Mouse (Mus musculus) stomach, embryonic 16.5 days (tissue): ENCODE measurements around the gene Uba2. TPM values are rescaled to one million over a fixed set of nuclear protein-coding genes. Genes with fewer than 3 reads are reported as not detected.

Source experiments
- ATAC-seq: fragments of 200-750 bp; cut with Nextera tagmentation; 2 replicates; pipeline ENCODE4 v1.8.0; 2017; ENCODE audit warnings: moderate number of reproducible peaks, moderate TSS enrichment; ENCODE audit not compliant: insufficient read depth, low FRiP score
- H3K27ac ChIP-seq: fragments of 300-500 bp; sonication (generic); 2 replicates; pipeline ENCODE4 v1.5.1; 2014; ENCODE audit warnings: low read length
- H3K27me3 ChIP-seq: fragments of 300-500 bp; sonication (generic); 2 replicates; pipeline ENCODE4 v1.6.1; 2014; ENCODE audit warnings: low read length, control low read depth, mixed read lengths; ENCODE audit not compliant: control insufficient read depth, insufficient read depth
- H3K36me3 ChIP-seq: fragments of 300-500 bp; sonication (generic); 2 replicates; pipeline ENCODE4 v1.6.1; 2014; ENCODE audit warnings: low read length; ENCODE audit not compliant: control insufficient read depth, insufficient read depth
- H3K4me1 ChIP-seq: fragments of 300-500 bp; sonication (generic); 2 replicates; pipeline ENCODE4 v1.6.1; 2014; ENCODE audit warnings: low read length, control low read depth, mixed read lengths; ENCODE audit not compliant: control insufficient read depth, insufficient read depth
- H3K4me2 ChIP-seq: fragments of 300-500 bp; sonication (generic); 2 replicates; pipeline ENCODE4 v1.6.1; 2014; ENCODE audit warnings: low read depth, low read length, mixed read lengths
- H3K4me3 ChIP-seq: fragments of 300-500 bp; sonication (generic); replicated peaks from 2 replicates; pipeline ENCODE4 v1.5.1; 2014; ENCODE audit warnings: mild to moderate bottlenecking, low read length
- H3K9ac ChIP-seq: fragments of 300-500 bp; sonication (generic); 2 replicates; pipeline ENCODE4 v1.6.1; 2014; ENCODE audit warnings: low read length
- H3K9me3 ChIP-seq: fragments of 300-500 bp; sonication (generic); replicated peaks from 2 replicates; pipeline ENCODE4 v1.6.1; 2016; ENCODE audit warnings: low read length, control low read depth; ENCODE audit not compliant: control insufficient read depth
- WGBS: fragments of 180-500 bp; shearing (Covaris S2); extraction: QIAGEN DNeasy Blood & Tissue Kit; methylation state at CpG from one replicate; pipeline ENCODE4 v1.1.7; 2014; 5-methylcytosine and 5-hydroxymethylcytosine counted together
- polyA plus RNA-seq: library from polyadenylated mRNA; unstranded; fragments of >200 nt; fragmentation: Nextera tagmentation; extraction: Ambion mirVana; gene quantifications from 2 replicates; pipeline ENCODE4 v1.2.1, GENCODE M21; 2015

Uba2 gene
- polyA plus RNA-seq, 1 experiment from 2014 or later: 165 TPM

- Histone ChIP-seq H3K4me3 (no peak overlapping the region), H3K9ac (no peak overlapping the region), H3K36me3 (no peaks in the 10 kb centered on the region), H3K9me3 (no peaks in the 10 kb centered on the region), H3K27me3 (no peaks in the 10 kb centered on the region), H3K27ac (no peak overlapping the region), H3K4me1 (peaks cover 4% of the 10 kb centered on the region; the same call in 1 of the 2 replicates), H3K4me2 (no peak overlapping the region)
- ATAC-seq: no peak
- 70% methylated on average over 1 of the region's 1 CpGs for WGBS
Observed at GRCm38 (mm10) chr7:34172251-34172650, 2.9 kb upstream of the Uba2 start.

- 11% methylated on average over 30 of the region's 30 CpGs for WGBS
- peak overlapping the region; percentile 96 for H3K9ac ChIP-seq
Observed at GRCm38 (mm10) chr7:34168470-34169251, 738 bp downstream of the Uba2 start.

GRCm38 (mm10) chr7:34167766-34168469, 1.5 kb downstream of the Uba2 start:
- Histone ChIP-seq H3K9ac (peak overlapping the region; percentile 96), H3K27ac (peak overlapping the region; percentile 90), H3K4me1 (peaks cover 8% of the 10 kb centered on the region), H3K36me3 (peaks cover 14% of the 10 kb centered on the region), H3K9me3 (no peaks in the 10 kb centered on the region), H3K27me3 (no peaks in the 10 kb centered on the region), H3K4me3 (peak overlapping the region; percentile 97), H3K4me2 (peak overlapping the region; percentile 64)
- ATAC-seq: peak; percentile 75
- under 1% methylated on average over 54 of the region's 54 CpGs for WGBS

More at GRCm38 (mm10) chr7:34168470-34169251, 738 bp downstream of the Uba2 start:
- peak overlapping the region; percentile 90 for H3K27ac ChIP-seq
- H3K4me3 ChIP-seq: peak overlapping the region; percentile 97
- H3K36me3 ChIP-seq: peaks cover 7% of the 10 kb centered on the region; the same call in 1 of the 2 replicates
- H3K9me3 ChIP-seq: no peaks in the 10 kb centered on the region
- H3K4me2 ChIP-seq: peak overlapping the region; percentile 64
- ATAC-seq: peak; percentile 96
- H3K4me1 ChIP-seq: peaks cover 8% of the 10 kb centered on the region
- H3K27me3 ChIP-seq: no peaks in the 10 kb centered on the region

GRCm38 (mm10) chr7:34166850-34167249, 2.5 kb downstream of the Uba2 start:
- Histone ChIP-seq H3K27me3 (no peaks in the 10 kb centered on the region), H3K36me3 (peaks cover 23% of the 10 kb centered on the region), H3K27ac (no peak overlapping the region), H3K4me1 (peaks cover 8% of the 10 kb centered on the region), H3K4me2 (peak overlapping the region; percentile 25), H3K4me3 (no peak overlapping the region), H3K9ac (no peak overlapping the region), H3K9me3 (no peaks in the 10 kb centered on the region)
- ATAC-seq: no peak
- 47% methylated on average over 4 of the region's 4 CpGs for WGBS

GRCm38 (mm10) chr7:34165999-34166398, 3.4 kb downstream of the Uba2 start:
- Histone ChIP-seq H3K9ac (no peak overlapping the region), H3K4me2 (no peak overlapping the region), H3K27ac (no peak overlapping the region), H3K4me1 (peaks cover 8% of the 10 kb centered on the region), H3K36me3 (peaks cover 32% of the 10 kb centered on the region), H3K9me3 (no peaks in the 10 kb centered on the region), H3K4me3 (no peak overlapping the region), H3K27me3 (no peaks in the 10 kb centered on the region)
- no peak for ATAC-seq
- 70% methylated on average over 3 of the region's 3 CpGs for WGBS

- Histone ChIP-seq H3K9me3 (no peaks in the 10 kb centered on the region), H3K4me3 (no peak overlapping the region), H3K36me3 (peaks cover 42% of the 10 kb centered on the region), H3K4me1 (peaks cover 8% of the 10 kb centered on the region), H3K9ac (no peak overlapping the region), H3K4me2 (no peak overlapping the region), H3K27ac (no peak overlapping the region), H3K27me3 (no peaks in the 10 kb centered on the region)
- WGBS: 87% methylated on average over 7 of the region's 7 CpGs
- no peak for ATAC-seq
Observed at GRCm38 (mm10) chr7:34164671-34165070, 4.7 kb downstream of the Uba2 start.

GRCm38 (mm10) chr7:34159167-34159566, 10.2 kb downstream of the Uba2 start:
- no peak overlapping the region for H3K4me2 ChIP-seq
- no peaks in the 10 kb centered on the region for H3K9me3 ChIP-seq
- no peak for ATAC-seq
- peaks cover 60% of the 10 kb centered on the region for H3K36me3 ChIP-seq
- H3K27ac ChIP-seq: no peak overlapping the region
- H3K4me1 ChIP-seq: no peaks in the 10 kb centered on the region
- no peaks in the 10 kb centered on the region for H3K27me3 ChIP-seq
- 90% methylated on average over 3 of the region's 3 CpGs for WGBS
- no peak overlapping the region for H3K9ac ChIP-seq
- no peak overlapping the region for H3K4me3 ChIP-seq

GRCm38 (mm10) chr7:34157994-34158393, 11.4 kb downstream of the Uba2 start:
- Histone ChIP-seq H3K9me3 (no peaks in the 10 kb centered on the region), H3K4me3 (no peak overlapping the region), H3K27ac (no peak overlapping the region), H3K4me2 (no peak overlapping the region), H3K36me3 (peaks cover 50% of the 10 kb centered on the region), H3K9ac (no peak overlapping the region), H3K27me3 (no peaks in the 10 kb centered on the region), H3K4me1 (no peaks in the 10 kb centered on the region)
- WGBS: 81% methylated on average over 3 of the region's 3 CpGs
- ATAC-seq: peak; percentile 80; the same call in 1 of the 2 replicates

- H3K27me3 ChIP-seq: no peaks in the 10 kb centered on the region
- H3K4me2 ChIP-seq: no peak overlapping the region
- H3K4me3 ChIP-seq: no peak overlapping the region
- no peak overlapping the region for H3K9ac ChIP-seq
- H3K27ac ChIP-seq: no peak overlapping the region
- ATAC-seq: no peak
- WGBS: 70% methylated on average over 4 of the region's 4 CpGs
- H3K4me1 ChIP-seq: no peaks in the 10 kb centered on the region
- H3K36me3 ChIP-seq: peaks cover 81% of the 10 kb centered on the region
- H3K9me3 ChIP-seq: peaks cover 5% of the 10 kb centered on the region; the same call in 1 of the 2 replicates
Observed at GRCm38 (mm10) chr7:34147193-34147592, 22.2 kb downstream of the Uba2 start.
